Mouse (Mus musculus): ENCODE results near the gene Rgs3.

The Rgs3 gene

GRCm38 (mm10) chr4:62744534-62744956 lies 184.9 kb downstream of the Rgs3 start:
- no peak for DNase-seq (ENCODE audit: low spot score)

GRCm38 (mm10) chr4:62744985-62745638 lies 185.5 kb downstream of the Rgs3 start:
- no peak for DNase-seq (ENCODE audit: low spot score)
